Mouse (Mus musculus) kidney, postnatal 10 days (tissue): ENCODE results near the gene Surf2.

Source experiments
- DNase-seq: peaks from one replicate; pipeline ENCODE4 v3.0.0; 2021; ENCODE audit warnings: mixed read lengths

Gene Surf2

DNA sequence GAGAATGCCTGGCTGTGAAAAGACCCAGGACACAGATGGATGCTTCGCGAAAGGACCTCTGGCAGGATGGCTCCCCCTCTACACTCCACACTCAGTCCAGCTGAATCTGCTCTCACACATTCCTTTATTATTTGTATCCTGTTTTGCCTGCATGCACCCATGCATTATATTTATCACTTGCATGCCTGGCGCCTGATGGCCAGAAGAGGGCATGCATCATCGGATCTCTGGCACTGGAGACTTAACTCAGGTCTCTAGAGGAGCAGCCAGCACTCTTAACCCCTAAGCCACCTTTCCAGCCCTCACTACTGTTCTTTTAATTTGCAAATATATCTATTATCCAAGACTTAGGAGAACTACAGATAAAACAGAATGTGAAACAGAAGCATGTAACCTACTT lies 44.6 kb downstream of the Surf2 start:
- DNase-seq: peak; percentile 44

DNA sequence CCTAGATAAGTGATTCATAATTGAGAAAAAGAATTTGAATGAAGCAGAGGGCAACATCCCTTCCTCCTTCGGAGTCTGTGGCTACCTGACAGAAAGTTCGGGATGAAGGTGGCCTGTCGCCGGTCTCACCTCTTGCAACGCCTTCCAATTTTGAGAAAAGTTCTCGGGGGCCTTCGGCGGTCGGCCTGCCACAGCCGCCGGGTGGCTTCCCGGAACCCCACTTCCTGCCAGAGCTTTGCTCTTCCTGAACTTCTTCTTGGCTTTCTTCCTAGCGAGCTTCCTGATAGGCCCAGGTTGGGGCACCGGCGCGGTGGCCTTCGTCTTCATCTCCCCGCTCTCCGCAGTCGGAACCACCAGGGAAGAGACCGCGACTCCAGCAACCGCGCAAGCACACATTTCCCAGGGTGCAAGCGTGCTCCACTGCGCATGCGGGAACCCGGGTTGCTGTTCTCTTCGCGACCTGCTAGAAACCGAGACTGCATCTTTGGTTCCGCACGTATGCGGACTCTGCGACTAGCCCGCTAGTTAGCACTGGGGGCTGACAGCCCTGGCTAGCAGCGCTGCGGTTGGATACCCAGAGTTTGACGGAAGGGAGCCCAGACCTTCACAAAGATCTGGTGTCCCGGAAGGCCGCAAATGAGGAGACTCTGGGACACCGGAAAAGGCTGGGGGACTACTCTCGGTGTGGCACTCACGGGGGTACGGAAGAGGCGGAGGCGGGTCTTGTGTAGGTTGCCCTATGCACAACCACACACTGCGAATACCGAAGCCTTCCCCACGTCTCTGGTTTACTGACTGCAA lies 48.0 kb downstream of the Surf2 start, which contains the start of gene Rexo4:
TSS of gene Rexo4 (minus strand) at position 464 of the 801 bp plus-strand sequence.
- peak; percentile 96 for DNase-seq

DNA sequence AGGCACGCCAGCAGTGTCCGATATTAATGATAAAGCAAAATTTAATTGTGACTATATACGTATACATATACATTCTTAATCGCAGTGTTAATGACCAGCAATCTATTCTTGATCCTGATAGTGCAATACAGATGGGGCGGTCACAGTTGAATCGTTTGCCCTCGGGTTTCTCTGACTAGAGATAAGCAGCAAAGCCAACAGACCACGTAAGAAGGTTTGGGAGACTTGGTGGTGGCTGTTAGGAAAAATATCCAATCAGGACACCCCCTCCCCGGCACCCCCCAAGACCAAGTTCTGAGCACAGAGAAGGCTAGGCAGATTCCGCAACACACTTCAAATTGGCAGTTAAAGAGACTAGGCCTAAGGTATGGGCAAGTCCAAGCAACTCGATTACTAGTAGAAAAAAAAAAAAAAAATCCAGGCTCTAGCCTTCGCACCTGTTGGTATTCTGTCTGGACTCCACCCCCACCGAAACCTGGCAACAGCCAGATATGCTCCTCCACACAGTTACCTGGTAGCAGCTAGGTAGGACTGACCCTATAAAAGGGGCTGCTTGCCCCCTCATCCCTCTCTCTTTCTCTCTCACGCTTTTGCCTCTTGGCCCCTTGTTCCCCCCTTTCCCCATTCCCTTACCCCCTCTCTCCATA lies 48.7 kb downstream of the Surf2 start:
- no peak for DNase-seq

DNA sequence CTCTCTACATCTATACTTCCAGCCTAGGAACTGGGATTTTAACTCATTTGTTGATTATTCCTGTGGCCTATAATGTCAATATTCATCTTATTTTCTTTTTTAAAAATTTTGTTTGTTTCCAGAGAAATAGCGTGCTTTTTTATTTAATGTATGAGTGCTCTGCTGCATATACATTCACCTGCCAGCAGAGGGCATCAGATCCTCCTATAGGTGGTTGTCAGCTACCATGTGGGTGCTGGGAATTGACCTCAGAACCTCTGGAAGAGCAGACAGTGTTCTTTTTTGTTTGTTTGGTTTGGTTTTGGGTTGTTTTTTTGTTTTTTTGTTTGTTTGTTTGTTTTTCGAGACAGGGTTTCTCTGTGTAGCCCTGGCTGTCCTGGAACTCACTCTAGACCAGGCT lies 51.1 kb downstream of the Surf2 start:
- no peak for DNase-seq
